Mouse (Mus musculus) spleen, adult 2 months (tissue): ENCODE measurements around the gene Marcksl1. TPM values are rescaled to one million over a fixed set of nuclear protein-coding genes. Genes with fewer than 3 reads are reported as not detected.

Source experiments
- DNase-seq, 2 experiments: peaks; one replicate each; pipeline versions ENCODE4 v3.0.0 to v3.0.0-alpha.2; 2012 to 2021; ENCODE audit warnings: low spot score in 2 of 2, low read depth in 1 of 2
- H3K27ac ChIP-seq: fragments of 200-500 bp; 2 replicates; pipeline ENCODE4 v1.5.1; 2012; ENCODE audit warnings: low read length, inconsistent platforms; ENCODE audit not compliant: insufficient read depth
- H3K27me3 ChIP-seq: fragments of 200-500 bp; 2 replicates; pipeline ENCODE4 v1.6.1; 2012; ENCODE audit warnings: mild to moderate bottlenecking, moderate library complexity, low read length, inconsistent platforms; ENCODE audit not compliant: control insufficient read depth, insufficient read depth
- H3K36me3 ChIP-seq: fragments of 200-500 bp; 2 replicates; pipeline ENCODE4 v1.6.1; 2012; ENCODE audit warnings: mild to moderate bottlenecking, low read length, inconsistent platforms; ENCODE audit not compliant: control insufficient read depth, insufficient read depth
- H3K4me1 ChIP-seq: fragments of 200-500 bp; 2 replicates; pipeline ENCODE4 v1.6.1; 2011; ENCODE audit warnings: inconsistent platforms; ENCODE audit not compliant: control insufficient read depth, insufficient read depth, insufficient read length
- H3K4me3 ChIP-seq: fragments of 200-500 bp; 2 replicates; pipeline ENCODE4 v1.5.1; 2011; ENCODE audit warnings: mild to moderate bottlenecking, inconsistent platforms; ENCODE audit not compliant: insufficient read depth, insufficient read length; ENCODE audit errors: extremely low read depth
- CTCF ChIP-seq: fragments of 200-500 bp; IDR thresholded peaks from 2 replicates; pipeline ENCODE4 v1.5.1; 2011; ENCODE audit warnings: mild to moderate bottlenecking, inconsistent platforms; ENCODE audit not compliant: insufficient read depth, insufficient read length, insufficient replicate concordance; ENCODE audit errors: extremely low read depth
- POLR2A ChIP-seq: fragments of 200-500 bp; IDR thresholded peaks from 2 replicates; pipeline ENCODE4 v1.6.1; 2011; ENCODE audit warnings: low read depth, low read length, inconsistent platforms
- WGBS: fragments of 180-500 bp; shearing (Covaris S2); methylation state at CpG from one replicate; pipeline ENCODE4 v1.1.7; 2018; 5-methylcytosine and 5-hydroxymethylcytosine counted together
- polyA plus RNA-seq: library from polyadenylated mRNA; depleted of rRNA; stranded (reverse); fragments of >200 nt; gene quantifications from 2 replicates; pipeline ENCODE4 v1.2.3, GENCODE M21; 2012

The Marcksl1 gene
- polyA plus RNA-seq, 1 experiment = 44.0 TPM

DNA sequence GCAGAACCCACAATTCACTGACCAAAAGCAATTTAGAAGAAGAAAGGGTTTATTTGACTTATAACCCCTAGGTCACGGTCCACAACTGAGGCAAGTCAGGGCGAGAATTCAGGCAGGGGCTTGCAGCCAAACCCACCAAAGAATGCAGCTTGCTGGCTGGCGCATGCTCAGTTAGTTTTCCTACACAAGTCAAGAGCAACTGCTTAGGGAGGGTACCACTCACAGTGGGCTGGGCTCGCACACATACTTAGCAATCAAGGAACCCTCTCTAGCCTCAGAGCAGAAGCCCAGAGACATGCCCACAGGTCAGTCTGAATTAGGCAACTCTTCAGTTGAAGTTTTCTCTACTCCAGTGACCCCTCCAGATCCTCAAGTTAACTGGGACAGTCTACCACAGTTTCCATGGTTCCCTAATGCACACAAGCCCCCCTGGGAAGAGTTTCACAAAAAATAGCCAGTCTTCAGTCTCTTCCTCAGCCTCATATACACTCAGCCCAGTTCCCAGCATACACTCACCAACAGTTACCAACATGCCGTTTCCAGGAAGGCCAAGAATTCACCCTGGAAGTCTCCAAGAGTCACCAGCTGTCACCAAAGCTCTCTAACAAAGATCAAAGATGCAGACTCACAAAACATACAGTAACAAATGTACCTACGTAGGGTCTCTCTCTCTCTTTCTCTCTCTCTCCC, 2.5 kb upstream of the Marcksl1 start:
- TF ChIP-seq CTCF (no peak), POLR2A (no peak)
- Histone ChIP-seq H3K27me3 (peaks cover 4% of the 10 kb centered on the region; the same call in 1 of the 2 replicates), H3K4me3 (no peak overlapping the region), H3K27ac (no peak overlapping the region), H3K36me3 (no peaks in the 10 kb centered on the region), H3K4me1 (peaks cover 16% of the 10 kb centered on the region)
- DNase-seq = no peak
- WGBS = 82% methylated on average over 6 of the region's 6 CpGs

- peaks cover 16% of the 10 kb centered on the region for H3K4me1 ChIP-seq
- H3K36me3 ChIP-seq = no peaks in the 10 kb centered on the region
- H3K27ac ChIP-seq = no peak overlapping the region
- WGBS = 90% methylated on average over 6 of the region's 6 CpGs
- DNase-seq = no peak
- H3K27me3 ChIP-seq = peaks cover 4% of the 10 kb centered on the region; the same call in 1 of the 2 replicates
- TF ChIP-seq POLR2A (no peak), CTCF (no peak)
- H3K4me3 ChIP-seq = no peak overlapping the region
Observed at GRCm38 (mm10) chr4:129511413-129512096, 1.8 kb upstream of the Marcksl1 start.

GRCm38 (mm10) chr4:129513891-129514290, 510 bp downstream of the Marcksl1 start:
- H3K36me3 ChIP-seq = peaks cover 17% of the 10 kb centered on the region
- TF ChIP-seq CTCF (no peak), POLR2A (no peak)
- peaks cover 4% of the 10 kb centered on the region; the same call in 1 of the 2 replicates for H3K27me3 ChIP-seq
- WGBS = under 1% methylated on average over 57 of the region's 57 CpGs
- no peak overlapping the region; the same call in 1 of the 2 replicates for H3K27ac ChIP-seq
- H3K4me1 ChIP-seq = peaks cover 11% of the 10 kb centered on the region
- peak overlapping the region; percentile 66 for H3K4me3 ChIP-seq
- DNase-seq = no peak

- Histone ChIP-seq H3K27me3 (peaks cover 4% of the 10 kb centered on the region; the same call in 1 of the 2 replicates), H3K4me3 (peak overlapping the region; percentile 66), H3K4me1 (peaks cover 11% of the 10 kb centered on the region), H3K36me3 (peaks cover 17% of the 10 kb centered on the region), H3K27ac (no peak overlapping the region; the same call in 1 of the 2 replicates)
- TF ChIP-seq POLR2A = no peak
- peak; percentile 78 for TF ChIP-seq CTCF
- DNase-seq = peak in 1 of 2 experiments; percentile 57
- 1% methylated on average over 35 of the region's 35 CpGs for WGBS
Observed at GRCm38 (mm10) chr4:129514300-129514898, 1.0 kb downstream of the Marcksl1 start.

DNA sequence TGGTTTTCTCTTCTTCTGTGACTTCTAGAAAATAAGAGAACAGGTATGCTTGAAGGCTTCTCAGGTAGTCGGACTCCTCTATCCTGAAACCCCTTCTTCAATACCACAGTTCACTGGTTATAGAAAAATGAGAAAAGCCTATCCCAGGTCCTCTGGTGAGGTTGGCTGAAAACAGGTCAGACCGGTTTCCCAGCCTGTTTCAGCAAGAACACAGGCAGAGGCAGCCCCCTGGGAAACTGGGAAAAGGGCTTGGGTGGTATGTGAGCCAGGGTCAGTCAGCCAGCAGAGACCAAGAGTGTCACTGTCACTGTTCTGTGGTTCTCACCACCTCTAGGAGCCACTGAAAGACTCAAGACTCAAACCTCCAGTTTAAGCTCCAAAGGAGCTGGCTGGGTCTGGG, 3.5 kb downstream of the Marcksl1 start:
- H3K27ac ChIP-seq = no peak overlapping the region
- 78% methylated on average over 2 of the region's 2 CpGs for WGBS
- TF ChIP-seq CTCF (no peak), POLR2A (no peak)
- no peak overlapping the region for H3K4me3 ChIP-seq
- peaks cover 32% of the 10 kb centered on the region for H3K36me3 ChIP-seq
- H3K27me3 ChIP-seq = peaks cover 4% of the 10 kb centered on the region; the same call in 1 of the 2 replicates
- peaks cover 11% of the 10 kb centered on the region for H3K4me1 ChIP-seq
- no peak for DNase-seq

- TF ChIP-seq CTCF = no peak
- TF ChIP-seq POLR2A = no peak
- no peak overlapping the region for H3K27ac ChIP-seq
- H3K36me3 ChIP-seq = peaks cover 39% of the 10 kb centered on the region
- H3K4me1 ChIP-seq = peaks cover 5% of the 10 kb centered on the region; the same call in 1 of the 2 replicates
- whole genome bisulfite sequencing = 95% methylated on average over 8 of the region's 8 CpGs
- H3K4me3 ChIP-seq = no peak overlapping the region
- peaks cover 4% of the 10 kb centered on the region; the same call in 1 of the 2 replicates for H3K27me3 ChIP-seq
- DNase-seq = no peak
Observed at GRCm38 (mm10) chr4:129518519-129518918, 5.1 kb downstream of the Marcksl1 start.
